Mouse (Mus musculus) layer of hippocampus, postnatal 36 days (tissue): Measurements from ENCODE around the gene Rgs12. TPM values are rescaled to one million over a fixed set of nuclear protein-coding genes. Genes with fewer than 3 reads are reported as not detected.

Experiments used
- DNase-seq, 2 experiments: peaks; one replicate each; pipeline ENCODE4 v3.0.0; 2022
- total RNA-seq, 2 experiments: library from RNA; stranded (reverse); gene quantifications; 2 replicates each; pipeline ENCODE4 v1.2.3; 2021

The Rgs12 gene
- total RNA-seq, 2 experiments from 2014 or later = 42.4 to 47.1 TPM

GRCm38 (mm10) chr5:34931516-34932457, 17.5 kb upstream of the Rgs12 start:
- no peak for DNase-seq

- no peak for DNase-seq
Measured at GRCm38 (mm10) chr5:34932458-34932806, 16.8 kb upstream of the Rgs12 start.

GRCm38 (mm10) chr5:34933461-34933860, 15.8 kb upstream of the Rgs12 start:
- DNase-seq = no peak

GRCm38 (mm10) chr5:34941710-34942470, 7.4 kb upstream of the Rgs12 start:
- DNase-seq = no peak

- DNase-seq = no peak
Measured at GRCm38 (mm10) chr5:34943428-34943827, 5.8 kb upstream of the Rgs12 start.

GRCm38 (mm10) chr5:34949769-34950211, 545 bp downstream of the Rgs12 start:
- no peak for DNase-seq

- DNase-seq = no peak
Measured at GRCm38 (mm10) chr5:34950486-34951160, 1.4 kb downstream of the Rgs12 start.

- DNase-seq = peak in 1 of 2 experiments; percentile 22
Measured at GRCm38 (mm10) chr5:34951161-34951834, 2.1 kb downstream of the Rgs12 start.

- DNase-seq = no peak
Measured at GRCm38 (mm10) chr5:34954508-34954907, 5.3 kb downstream of the Rgs12 start.

GRCm38 (mm10) chr5:34955630-34956029, 6.4 kb downstream of the Rgs12 start:
- DNase-seq = no peak

GRCm38 (mm10) chr5:34956151-34956550, 6.9 kb downstream of the Rgs12 start:
- DNase-seq = no peak

GRCm38 (mm10) chr5:34957015-34957414, 7.8 kb downstream of the Rgs12 start:
- DNase-seq = peak in 1 of 2 experiments; percentile 28

GRCm38 (mm10) chr5:34960021-34960420, 10.8 kb downstream of the Rgs12 start:
- no peak for DNase-seq

GRCm38 (mm10) chr5:34965531-34965930, 16.3 kb downstream of the Rgs12 start:
- DNase-seq = no peak

GRCm38 (mm10) chr5:34968386-34968785, 19.1 kb downstream of the Rgs12 start:
- no peak for DNase-seq

- no peak for DNase-seq
Measured at GRCm38 (mm10) chr5:34972471-34972870, 23.2 kb downstream of the Rgs12 start.

GRCm38 (mm10) chr5:34973560-34974317, 24.5 kb downstream of the Rgs12 start:
- DNase-seq = no peak

- no peak for DNase-seq
Measured at GRCm38 (mm10) chr5:34974773-34975443, 25.7 kb downstream of the Rgs12 start.

GRCm38 (mm10) chr5:34976540-34977292, 27.5 kb downstream of the Rgs12 start:
- no peak for DNase-seq

- DNase-seq = no peak
Measured at GRCm38 (mm10) chr5:34980099-34980498, 30.9 kb downstream of the Rgs12 start.
